Mouse (Mus musculus): Measurements from ENCODE around the gene Osmr.

Gene Osmr

DNA sequence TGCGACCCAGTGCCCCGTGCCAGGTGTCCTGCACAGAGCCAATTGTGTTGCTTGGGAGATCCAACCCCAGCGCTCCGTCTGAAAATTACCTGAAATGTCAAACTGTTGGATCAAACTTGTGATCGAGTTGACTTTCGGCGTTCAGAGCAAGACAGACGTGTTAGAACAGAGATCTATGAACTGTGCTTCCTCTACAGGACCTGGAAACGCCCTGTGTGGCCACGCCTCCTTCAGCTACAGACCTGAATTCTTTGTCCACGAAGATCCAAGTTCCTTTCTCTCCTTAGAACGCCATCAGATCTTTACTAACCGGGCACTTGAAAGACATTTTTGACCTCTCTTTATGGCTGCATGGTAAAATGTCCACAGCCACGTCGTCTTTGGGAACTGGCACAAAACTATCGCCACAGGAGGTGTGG lies at the start of gene Osmr:
Osmr (minus strand) TSS at position 369 of the 419 bp plus-strand sequence.
- no peak for DNase-seq

DNA sequence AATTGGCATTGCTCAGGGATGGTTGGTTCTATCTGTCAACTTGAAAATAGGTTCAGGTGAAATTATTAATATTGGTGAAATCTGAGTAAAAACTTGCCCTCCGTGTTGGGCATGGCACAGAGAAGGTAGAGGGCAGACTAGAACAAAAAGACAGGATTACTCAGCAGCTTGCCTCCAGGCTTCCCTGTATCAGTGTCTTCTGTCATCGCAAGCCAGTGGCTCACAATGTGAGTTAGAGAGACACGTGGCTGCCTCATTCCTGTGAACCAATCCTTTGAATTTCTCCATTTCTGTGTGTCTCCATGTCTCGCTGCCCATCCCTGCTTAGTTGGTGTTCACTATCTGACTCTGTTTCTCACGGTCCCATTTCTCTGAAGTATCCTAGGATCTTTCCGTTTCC lies 44.6 kb upstream of the Osmr start:
- no peak for DNase-seq

DNA sequence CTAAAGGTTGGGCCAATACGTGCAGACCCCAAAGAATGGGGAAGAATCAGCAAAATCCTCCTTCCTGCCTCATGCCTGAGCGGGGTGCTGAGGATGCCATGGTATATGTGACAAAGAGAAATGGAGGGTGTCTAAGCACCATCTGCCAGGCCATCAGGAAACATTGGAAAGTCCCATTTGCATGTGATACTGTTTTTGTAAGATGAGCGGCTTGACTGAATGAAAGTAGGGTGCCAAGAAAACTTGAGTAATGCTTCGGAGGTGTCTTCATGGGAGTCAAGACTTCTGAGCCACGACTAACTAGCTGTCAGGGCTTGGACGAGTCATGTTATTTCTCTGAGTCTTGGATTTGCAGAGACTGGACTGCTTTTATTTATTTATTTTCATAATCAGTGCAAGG lies 39.4 kb upstream of the Osmr start:
- no peak for DNase-seq

DNA sequence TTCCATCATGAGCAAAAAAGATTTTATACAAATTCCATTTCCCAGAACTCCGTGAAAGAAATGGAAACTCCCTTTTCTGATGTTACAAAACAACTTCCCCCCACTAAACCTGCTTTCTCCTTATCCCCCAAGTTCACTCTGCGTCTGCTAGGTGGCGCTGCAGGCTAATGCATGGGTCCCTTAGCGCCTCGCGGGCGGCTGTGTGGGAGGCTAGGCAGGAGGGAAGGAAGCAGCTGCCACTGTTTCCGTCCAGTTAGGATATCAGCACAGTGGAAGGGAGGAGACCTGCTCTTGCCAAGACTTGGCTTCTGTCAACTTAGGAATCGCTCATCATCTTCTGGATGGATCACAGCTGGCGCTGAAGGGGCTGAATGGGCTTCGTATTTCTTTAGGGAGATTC lies 34.9 kb upstream of the Osmr start:
- DNase-seq, result peak; percentile 91

DNA sequence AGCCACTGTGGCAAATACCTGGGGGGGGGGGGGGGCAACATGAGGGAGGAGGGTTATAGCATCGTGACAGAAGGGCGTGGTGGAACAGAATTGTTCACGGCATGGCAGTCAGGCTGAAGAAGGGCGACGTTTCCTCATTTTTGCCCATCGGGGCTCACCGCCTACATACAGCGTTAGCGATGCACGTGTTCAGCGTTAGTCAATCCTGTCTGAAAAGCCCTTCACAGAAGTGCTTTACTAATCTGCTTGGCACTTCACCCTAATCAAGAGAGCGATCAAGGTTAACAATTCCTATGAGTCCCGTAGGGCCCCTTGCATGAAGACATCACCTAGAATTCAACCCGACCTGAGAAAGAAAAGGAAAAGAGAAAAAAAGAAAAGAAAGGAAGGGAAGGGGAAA lies 34.3 kb upstream of the Osmr start:
- no peak for DNase-seq

DNA sequence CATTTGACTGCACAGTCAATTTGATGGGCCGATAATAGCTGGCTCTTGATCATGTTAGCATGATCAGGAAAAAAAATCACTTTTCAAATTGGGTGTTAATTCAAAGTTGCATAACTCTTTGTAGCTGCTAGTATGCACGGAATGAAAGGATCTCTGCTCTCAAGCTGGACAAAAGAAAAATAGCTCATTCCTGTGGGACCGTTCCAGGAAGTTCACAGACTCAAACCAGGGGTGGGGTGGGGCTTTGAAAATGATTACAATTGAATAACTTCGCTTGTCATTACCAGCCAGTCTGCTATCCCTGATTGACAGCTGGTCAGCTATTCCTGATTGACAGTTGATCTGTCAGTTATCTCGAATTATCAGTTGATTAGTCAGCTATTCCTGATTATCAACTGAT lies 33.8 kb upstream of the Osmr start:
- no peak for DNase-seq

DNA sequence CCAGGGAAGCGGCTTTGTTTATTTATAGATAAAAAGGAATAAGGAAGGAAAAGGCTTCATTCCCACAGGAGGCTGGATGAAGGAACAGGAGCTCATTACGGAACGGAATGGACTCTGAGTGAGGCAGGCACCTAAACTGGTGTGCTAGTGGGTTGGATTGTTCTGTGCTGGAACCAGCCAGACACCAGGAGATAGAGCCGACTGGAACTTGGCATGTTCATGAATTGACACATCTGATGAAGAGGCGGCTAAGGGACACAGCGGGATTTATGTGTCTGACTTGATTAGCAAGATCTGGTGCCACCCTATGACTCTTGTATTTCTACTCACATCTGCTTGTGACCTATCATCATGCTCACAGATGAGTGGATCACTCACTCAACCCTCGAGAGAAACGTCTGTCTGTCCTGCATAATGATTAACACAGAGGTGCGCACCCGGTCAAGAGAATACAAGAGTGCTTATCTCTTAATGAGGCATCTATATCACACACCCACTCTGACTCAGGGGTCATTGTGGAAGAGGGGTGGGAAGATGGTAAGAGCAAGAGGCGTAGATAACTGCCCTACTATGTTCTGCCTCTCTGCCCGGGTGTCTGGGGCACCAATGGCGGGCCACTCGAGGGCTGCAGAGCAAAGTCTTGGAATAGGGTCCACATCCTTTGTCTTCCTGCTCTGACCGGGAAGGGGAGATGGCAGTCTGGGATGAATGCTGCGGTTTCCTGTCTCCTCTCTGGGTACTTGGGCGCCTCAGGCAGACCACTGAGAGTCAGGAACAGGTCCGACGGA lies 31.7 kb upstream of the Osmr start:
- DNase-seq, result no peak

DNA sequence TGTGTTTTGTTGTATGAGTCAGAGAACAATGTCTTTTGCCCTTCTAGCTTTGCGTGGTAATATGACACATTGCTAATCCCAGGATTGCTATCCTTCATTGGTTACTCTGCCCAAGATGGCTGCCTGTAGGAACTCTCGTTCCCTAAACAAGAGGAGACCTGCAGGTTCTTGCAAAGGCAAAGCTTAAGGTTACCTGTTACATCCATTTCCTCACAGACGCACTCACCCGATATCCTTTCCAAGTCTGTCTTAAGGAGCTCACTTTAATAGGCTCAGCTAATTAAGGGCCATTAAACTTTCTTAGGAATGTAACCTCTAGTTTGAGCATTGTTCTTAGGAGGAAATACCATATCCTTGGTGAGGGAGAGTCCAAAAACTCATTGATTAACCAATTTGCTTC lies 31.0 kb upstream of the Osmr start:
- DNase-seq, result no peak

DNA sequence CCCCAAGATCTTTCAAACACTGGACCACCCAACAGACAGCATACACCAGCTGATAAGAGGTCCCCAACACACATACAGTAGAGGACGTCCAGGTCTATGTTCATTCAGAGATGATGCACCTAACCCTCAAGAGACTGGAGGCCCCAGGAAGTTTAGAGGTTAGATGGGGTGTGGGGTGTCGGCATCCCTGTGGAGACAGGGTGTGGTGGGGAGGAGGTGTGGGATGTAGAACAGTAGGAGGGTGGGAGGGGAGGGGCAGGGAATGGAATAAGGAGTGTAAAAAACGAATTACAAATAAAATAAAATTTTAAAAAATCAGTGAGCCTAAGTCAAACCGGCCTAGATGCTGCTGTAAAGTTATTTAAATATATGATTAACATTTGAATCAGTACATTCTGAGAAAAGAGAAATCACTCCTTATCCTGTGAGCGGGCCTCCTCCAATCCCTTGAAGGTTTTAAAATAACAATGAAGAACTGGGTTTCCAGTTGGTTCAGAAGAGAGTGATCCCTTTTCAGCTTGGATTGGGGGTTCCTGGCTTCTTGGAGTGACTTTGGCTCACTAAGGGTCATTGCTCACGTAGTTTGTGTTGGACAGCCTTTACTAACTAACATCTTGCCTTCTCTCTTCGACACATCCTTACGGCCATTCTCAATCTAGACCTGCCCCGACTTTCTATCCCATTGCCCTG lies 28.7 kb upstream of the Osmr start:
- DNase-seq, result no peak

DNA sequence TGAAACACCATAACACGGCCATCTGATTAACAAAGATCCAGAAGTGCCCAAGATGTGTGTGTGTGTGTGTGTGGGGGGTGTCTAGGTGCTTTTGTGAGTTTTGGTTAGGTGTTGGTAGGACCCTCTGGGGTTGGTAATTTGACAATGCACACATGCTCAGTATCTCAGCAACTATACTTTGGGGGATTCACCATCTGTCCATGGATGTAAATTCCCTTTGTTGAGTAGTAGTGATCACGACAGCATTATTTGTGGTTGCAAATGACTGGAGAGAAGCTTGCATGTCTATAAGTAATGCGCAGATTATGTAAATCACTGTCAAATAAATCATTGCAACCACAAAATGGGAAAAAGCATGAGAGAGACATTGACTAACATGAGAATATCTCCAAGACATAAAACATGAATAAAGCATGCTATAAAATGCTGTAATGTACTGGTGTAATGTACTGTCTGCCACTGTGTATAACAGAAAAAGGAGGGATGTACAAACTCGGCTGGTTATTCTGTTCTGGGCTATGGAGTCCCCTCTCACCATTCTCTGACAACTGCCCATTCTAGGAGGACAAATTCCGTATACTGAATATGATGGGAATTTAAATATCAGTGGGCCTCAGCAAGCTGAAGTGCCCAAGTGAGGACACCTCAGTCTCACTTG lies 27.3 kb upstream of the Osmr start:
- no peak for DNase-seq

DNA sequence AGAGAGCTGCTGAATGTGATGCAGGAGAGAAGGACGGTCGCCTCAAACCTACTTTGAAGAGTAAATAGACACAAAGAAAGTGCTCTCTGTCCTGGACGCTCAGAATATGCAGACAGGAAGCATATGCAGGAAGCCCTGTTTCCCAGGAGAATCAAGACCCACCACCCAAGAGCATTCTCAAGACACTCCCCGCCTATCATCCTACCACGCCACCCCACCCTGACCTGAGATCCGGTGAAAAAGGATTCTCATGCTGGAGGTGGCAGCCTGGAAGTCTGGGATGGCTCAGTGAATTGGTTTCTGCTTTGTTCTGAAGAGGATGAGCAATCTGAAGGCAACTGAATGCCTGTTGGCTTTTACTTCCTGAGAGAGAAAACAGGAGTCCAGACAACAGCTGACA lies 26.5 kb upstream of the Osmr start:
- DNase-seq, result no peak

DNA sequence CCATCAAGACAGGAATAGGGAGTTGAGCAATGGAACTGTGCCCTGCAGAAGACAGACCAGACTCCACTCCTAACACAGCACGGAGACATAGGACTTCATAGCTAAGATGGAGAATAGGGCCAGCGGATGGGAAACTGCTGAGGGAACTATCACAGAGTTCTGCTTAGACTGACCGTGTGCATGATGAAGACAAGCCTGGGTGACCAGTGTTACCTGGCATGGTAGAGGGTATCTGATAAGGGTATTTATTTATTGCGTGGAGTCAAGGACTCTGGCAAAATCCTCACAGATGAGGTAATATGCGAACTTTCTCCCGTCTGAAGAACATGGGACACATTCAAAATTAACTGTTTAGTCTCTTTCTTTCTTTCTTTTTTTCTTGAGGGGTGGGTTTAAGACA lies 9.5 kb upstream of the Osmr start:
- no peak for DNase-seq

DNA sequence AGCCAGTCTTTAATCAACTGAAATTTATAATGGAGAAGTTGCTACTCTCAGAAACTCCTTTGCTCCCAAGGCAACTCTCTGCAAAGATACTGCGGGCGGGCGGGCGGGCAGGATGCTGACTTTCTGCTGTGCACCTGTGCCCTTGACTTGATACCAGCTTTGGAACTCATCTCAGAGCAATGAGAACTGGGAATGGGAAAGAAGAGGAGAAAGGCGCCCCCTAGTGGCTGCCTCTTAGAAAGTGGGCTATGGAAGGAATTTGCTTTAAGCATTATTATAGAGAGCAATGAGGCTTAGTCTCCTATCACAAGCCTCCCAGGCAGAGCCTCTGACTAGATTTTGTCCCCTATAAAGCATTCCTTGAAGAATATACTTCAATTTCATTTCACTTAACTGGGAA lies 9.0 kb upstream of the Osmr start:
- DNase-seq, result peak; percentile 52

DNA sequence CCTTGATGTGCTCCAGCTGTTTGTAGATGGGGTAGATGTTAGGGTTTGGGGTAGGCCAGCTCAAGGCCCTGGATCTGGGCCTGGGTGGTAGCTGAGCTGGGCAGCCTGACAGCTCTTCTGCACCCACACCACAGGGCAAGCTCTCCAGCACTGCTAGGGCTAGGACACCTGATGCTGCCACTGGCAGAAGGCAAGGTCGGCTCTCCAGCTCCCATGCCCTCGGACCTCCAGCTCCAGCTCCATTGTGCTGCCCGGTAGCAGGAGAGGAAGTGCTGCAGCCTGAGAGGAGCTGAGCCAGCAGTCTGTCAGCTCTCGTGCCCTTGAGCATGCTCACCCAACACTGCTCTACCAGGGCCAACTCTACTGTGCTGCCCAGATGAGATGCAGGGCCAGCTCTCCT lies 8.3 kb upstream of the Osmr start:
- no peak for DNase-seq

DNA sequence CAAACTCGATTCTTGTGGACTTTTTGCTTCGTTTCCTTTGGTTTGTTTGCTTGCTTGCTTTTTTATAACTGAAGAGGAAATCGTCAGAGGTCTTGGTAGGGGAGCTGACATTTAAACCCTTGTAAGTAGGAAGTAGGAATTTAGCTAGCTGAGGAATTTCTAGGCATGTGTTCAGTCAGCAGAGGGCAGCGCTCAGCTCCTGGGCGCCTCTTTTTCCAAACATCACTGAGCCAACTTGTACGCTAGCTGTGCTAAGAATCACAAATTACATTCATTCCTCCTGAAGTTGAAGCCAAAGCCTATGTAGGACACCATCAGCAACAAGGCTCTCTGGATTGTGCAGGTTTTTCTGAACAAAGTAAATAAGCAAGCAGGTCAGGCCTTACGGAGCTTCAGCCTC lies 7.4 kb upstream of the Osmr start:
- DNase-seq, result peak; percentile 39

DNA sequence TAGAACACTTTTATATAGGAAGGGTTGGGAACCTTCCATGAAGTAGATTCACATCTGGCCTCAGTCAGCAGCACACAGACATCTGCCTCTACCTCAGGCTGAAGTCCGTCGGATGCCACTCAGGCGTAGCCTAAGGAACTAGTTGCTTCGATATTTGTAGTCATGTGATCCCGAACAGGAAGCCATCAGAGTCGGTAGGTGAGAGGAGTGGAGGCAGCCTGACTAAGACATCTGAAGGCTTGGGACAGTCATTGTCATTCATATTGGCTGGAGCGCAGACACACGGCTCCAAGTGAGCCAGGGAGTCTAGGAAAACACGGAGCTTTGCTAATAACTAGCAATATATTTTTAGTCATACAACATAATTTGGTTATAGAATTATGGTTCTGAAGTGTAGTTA lies 6.4 kb upstream of the Osmr start:
- no peak for DNase-seq

DNA sequence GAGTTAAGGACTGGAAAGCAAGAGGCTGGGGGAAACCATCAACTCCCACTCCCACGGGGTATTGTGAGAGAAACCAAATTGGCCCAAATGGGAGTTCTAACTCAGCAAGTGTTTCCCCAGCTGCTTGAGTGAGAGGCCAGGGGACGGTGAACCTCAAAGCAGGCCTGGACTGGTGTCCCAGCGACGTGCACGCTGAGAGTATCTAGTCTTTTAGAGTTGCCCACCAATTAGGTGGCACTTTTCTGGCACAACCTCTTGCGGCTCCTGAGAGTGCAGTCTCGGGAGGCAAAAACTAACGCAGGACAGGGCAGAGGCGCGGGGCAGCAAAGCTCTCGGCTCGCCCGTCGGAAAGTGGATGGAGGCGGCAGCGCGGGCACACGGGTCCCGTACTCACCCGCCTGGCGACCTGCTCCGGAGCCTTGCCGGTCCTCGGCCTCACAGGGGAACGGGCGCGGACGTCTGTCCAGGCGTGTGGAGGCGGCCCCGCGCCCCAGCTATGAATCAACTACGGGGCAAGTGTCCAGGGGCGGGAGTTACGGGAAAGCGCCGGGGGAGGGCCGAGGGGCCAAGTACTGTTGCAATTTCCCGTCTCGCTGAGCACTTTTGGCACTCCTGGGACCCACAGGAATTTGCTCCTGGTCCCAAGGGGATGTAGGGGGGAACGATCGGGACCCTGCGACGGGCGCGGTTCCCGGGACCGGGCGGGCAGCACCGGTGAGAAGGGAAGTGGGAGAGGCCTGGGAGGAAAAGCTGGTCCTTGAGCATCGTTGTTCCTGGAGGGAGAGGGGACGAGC lies 765 bp downstream of the Osmr start:
- DNase-seq, result no peak

DNA sequence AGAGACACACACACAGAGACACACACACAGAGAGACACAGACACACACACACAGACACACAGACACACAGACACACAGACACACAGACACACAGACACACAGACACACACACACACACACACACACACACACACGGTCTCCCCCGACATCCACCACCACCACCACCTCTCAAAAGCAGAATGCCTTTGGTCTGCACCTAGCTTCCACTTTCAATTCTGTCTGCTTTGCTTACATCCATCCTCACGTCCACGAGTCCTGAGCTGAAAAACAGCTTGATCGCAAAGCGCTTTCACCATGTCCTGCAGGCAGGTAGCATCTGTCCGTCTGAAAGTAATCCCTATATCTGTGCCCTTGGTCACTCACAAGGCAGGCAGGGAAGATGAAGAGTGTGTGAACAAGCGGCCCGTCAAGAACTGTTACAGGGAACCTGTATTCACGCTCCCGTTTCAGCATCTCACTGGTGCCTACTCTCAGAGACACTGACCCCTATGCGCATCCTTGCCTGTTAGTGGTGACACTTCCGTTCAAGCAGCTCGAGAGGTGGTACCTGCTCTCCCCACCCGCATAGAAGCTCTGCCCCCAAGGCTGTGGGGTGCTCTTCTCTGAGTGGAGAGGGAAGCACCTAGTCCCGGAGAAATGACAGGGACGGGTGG lies 1.5 kb downstream of the Osmr start:
- DNase-seq, result no peak

DNA sequence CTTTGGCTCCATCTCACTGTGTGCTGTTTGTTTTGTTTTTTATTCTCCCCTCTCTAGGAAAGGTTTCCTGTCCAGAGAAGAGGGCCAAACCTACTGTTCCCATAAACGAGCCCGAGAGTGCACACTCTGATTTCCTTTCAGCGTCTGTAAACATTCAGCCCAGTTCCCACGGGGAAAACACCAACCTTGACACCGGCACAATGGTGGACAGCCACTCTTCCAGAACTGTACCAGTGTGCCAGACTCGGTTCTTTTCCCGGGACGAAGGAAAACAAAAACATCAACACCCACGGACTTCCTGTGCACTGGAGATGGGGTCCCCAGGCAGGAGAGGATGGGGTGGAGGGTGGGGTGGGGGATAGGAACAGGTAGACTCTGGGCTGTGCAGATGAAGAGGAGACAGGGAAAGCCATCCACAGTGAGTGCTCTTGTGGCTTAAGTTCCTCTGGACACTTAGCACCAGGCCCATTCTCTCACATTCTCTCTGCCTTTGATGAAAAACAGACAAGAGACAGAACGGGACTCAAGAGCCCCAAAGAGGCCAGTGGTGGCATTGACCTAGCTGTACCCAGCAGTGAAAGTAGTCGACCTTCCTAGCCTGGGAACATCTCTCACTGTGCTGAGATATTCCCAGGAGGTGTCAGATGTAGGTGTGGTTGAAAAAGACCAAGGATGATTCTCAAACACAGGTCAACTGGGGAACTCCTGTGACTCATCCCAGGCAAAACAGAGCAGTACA lies 3.0 kb downstream of the Osmr start:
- no peak for DNase-seq

DNA sequence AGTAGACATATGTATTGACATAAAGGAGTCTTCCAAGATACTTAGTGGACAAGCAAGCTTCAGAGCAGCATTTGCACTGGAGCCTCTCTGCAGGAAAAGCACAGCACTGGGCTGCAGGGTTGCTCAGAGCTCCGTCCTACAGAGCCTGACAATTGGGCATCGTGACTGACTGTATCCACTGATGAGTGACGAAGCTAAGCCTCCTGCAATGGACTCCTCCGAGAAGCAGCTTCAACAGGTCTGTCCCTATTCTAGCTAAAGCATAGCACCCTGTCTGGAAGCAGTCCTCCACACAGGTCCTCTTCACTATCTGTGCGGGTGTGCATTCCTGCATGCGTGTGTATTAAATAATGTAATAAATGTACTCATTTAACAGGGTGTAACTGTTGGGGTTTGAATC lies 7.9 kb downstream of the Osmr start:
- no peak for DNase-seq

DNA sequence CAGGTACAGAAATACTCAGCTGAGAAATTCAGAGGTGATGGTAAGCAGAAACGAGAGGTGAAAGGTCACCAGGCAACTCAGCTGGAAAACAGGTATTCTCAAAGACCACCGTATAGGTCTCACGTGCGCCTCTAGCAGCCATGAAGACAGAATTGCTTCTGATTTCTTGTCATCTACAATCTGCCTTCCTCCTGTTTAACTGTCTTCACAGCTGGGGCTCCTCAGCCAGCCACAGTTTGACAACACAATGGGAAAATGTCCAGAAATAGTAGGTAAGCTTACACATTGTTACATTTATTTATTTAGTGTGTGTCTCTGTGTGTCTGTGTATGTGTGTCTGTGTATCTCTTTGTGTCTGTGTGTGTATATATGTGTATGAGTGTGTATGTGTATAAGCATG lies 12.6 kb downstream of the Osmr start:
- DNase-seq, result no peak

DNA sequence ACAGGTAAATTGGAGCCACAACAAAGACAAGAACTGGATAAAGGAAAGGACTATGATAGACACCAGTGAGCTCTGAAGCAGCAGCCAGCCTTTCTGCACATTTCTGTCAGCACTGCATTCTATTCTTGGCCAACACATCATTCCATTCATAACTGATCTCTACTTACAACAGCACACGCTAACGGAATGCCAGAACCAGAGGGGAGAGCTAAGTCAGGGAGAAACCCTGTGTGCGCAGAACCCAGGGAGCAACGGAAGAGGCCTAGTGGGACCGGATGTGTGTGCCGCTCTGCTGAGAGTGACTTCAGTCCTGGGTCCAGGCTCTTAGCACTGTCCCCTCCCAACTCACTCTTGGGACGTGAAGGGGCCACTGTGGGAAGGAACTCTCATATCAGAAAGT lies 13.2 kb downstream of the Osmr start:
- no peak for DNase-seq
